Mouse (Mus musculus): ENCODE measurements around the gene Olfr694. TPM values are rescaled to one million over a fixed set of nuclear protein-coding genes. Genes with fewer than 3 reads are reported as not detected.

The Olfr694 gene
- polyA plus RNA-seq, 1 experiment = not detected

GRCm38 (mm10) chr7:106640839-106641238 is 50.8 kb downstream of the Olfr694 start:
- Histone ChIP-seq H3K4me3 (no peak overlapping the region), H3K4me2 (ENCODE audit: low read depth) (no peak overlapping the region), H3ac (ENCODE audit: control insufficient read depth, insufficient read length) (no peak overlapping the region), H3K79me2 (ENCODE audit: control insufficient read depth, insufficient read depth) (no peaks in the 10 kb centered on the region), H3K36me3 (ENCODE audit: control insufficient read depth, insufficient read depth) (no peaks in the 10 kb centered on the region), H3K27me3 (ENCODE audit: control insufficient read depth, insufficient read depth, insufficient read length) (no peaks in the 10 kb centered on the region)
- TF ChIP-seq SRF (IDR thresholded peaks at IDR 0.05; ENCODE audit: control insufficient read depth, insufficient read length, low read depth) = no peak
- no peak for TF ChIP-seq MYOG (IDR thresholded peaks at IDR 0.05; ENCODE audit: control insufficient read depth in 1 of 3, insufficient read depth in 1 of 3, insufficient read length in 2 of 3, low read depth in 2 of 3)
- TF ChIP-seq CEBPB (IDR thresholded peaks at IDR 0.05; ENCODE audit: insufficient read depth, poor library complexity, severe bottlenecking) = no peak
- TF ChIP-seq E2F4 (IDR thresholded peaks at IDR 0.05; ENCODE audit: insufficient read depth) = no peak
- no peak for TF ChIP-seq USF1 (IDR thresholded peaks at IDR 0.05; ENCODE audit: low read depth)
- TF ChIP-seq POLR2AphosphoS2 (IDR thresholded peaks at IDR 0.05; ENCODE audit: insufficient read length, low read depth) = no peak
- TF ChIP-seq MYOD1 (IDR thresholded peaks at IDR 0.05; ENCODE audit: control insufficient read depth in 1 of 3, insufficient read length in 2 of 3, low read depth in 2 of 3) = no peak
- TF ChIP-seq MAX (IDR thresholded peaks at IDR 0.05; ENCODE audit: low read depth) = no peak
- no peak for TF ChIP-seq POLR2A (IDR thresholded peaks at IDR 0.05; ENCODE audit: insufficient read length, low read depth)
- no peak for TF ChIP-seq TCF12 (IDR thresholded peaks at IDR 0.05; ENCODE audit: insufficient read depth, poor library complexity, severe bottlenecking)
- no peak for TF ChIP-seq TCF3 (IDR thresholded peaks at IDR 0.05; ENCODE audit: insufficient read length, low read depth)
- TF ChIP-seq REST (IDR thresholded peaks at IDR 0.05; ENCODE audit: insufficient read depth, insufficient read length) = no peak

- Histone ChIP-seq H3K27me3 (ENCODE audit: control insufficient read depth, insufficient read depth, insufficient read length) (no peaks in the 10 kb centered on the region), H3K4me3 (no peak overlapping the region), H3K36me3 (ENCODE audit: control insufficient read depth, insufficient read depth) (no peaks in the 10 kb centered on the region), H3K4me2 (ENCODE audit: low read depth) (no peak overlapping the region), H3K79me2 (ENCODE audit: control insufficient read depth, insufficient read depth) (no peaks in the 10 kb centered on the region), H3ac (ENCODE audit: control insufficient read depth, insufficient read length) (no peak overlapping the region)
- TF ChIP-seq TCF3 (IDR thresholded peaks at IDR 0.05; ENCODE audit: insufficient read length, low read depth) (no peak), MYOD1 (IDR thresholded peaks at IDR 0.05; ENCODE audit: control insufficient read depth in 1 of 3, insufficient read length in 2 of 3, low read depth in 2 of 3) (no peak), TCF12 (IDR thresholded peaks at IDR 0.05; ENCODE audit: insufficient read depth, poor library complexity, severe bottlenecking) (no peak), REST (IDR thresholded peaks at IDR 0.05; ENCODE audit: insufficient read depth, insufficient read length) (no peak), POLR2AphosphoS2 (IDR thresholded peaks at IDR 0.05; ENCODE audit: insufficient read length, low read depth) (no peak), CEBPB (IDR thresholded peaks at IDR 0.05; ENCODE audit: insufficient read depth, poor library complexity, severe bottlenecking) (no peak), USF1 (IDR thresholded peaks at IDR 0.05; ENCODE audit: low read depth) (no peak), E2F4 (IDR thresholded peaks at IDR 0.05; ENCODE audit: insufficient read depth) (no peak), SRF (IDR thresholded peaks at IDR 0.05; ENCODE audit: control insufficient read depth, insufficient read length, low read depth) (no peak), MYOG (IDR thresholded peaks at IDR 0.05; ENCODE audit: control insufficient read depth in 1 of 3, insufficient read depth in 1 of 3, insufficient read length in 2 of 3, low read depth in 2 of 3) (no peak), POLR2A (IDR thresholded peaks at IDR 0.05; ENCODE audit: insufficient read length, low read depth) (no peak)
Measured at GRCm38 (mm10) chr7:106635560-106635959, 56.1 kb downstream of the Olfr694 start.

Other genes starting within 250 kb of the Olfr694 start
- not detected for gene Olfr693, start 11.2 kb downstream of the Olfr694 start, polyA plus RNA-seq (2012; fragmentation: generic; extraction: Trizol)
- not detected for gene Olfr695, start 24.6 kb upstream of the Olfr694 start, polyA plus RNA-seq (2012; fragmentation: generic; extraction: Trizol)
- gene Olfr697, start 50.6 kb upstream of the Olfr694 start, polyA plus RNA-seq (2012; fragmentation: generic; extraction: Trizol) = not detected
- gene Olfr698, start 63.6 kb upstream of the Olfr694 start, polyA plus RNA-seq (2012; fragmentation: generic; extraction: Trizol) = not detected
- gene Olfr699, start 101.4 kb upstream of the Olfr694 start, polyA plus RNA-seq (2012; fragmentation: generic; extraction: Trizol) = not detected
- gene Olfr700, start 117.0 kb upstream of the Olfr694 start, polyA plus RNA-seq (2012; fragmentation: generic; extraction: Trizol) = not detected
- not detected for gene Olfr701, start 122.3 kb upstream of the Olfr694 start, polyA plus RNA-seq (2012; fragmentation: generic; extraction: Trizol)
- not detected for gene Olfr702, start 142.1 kb upstream of the Olfr694 start, polyA plus RNA-seq (2012; fragmentation: generic; extraction: Trizol)
- not detected for gene Olfr703, start 151.5 kb upstream of the Olfr694 start, polyA plus RNA-seq (2012; fragmentation: generic; extraction: Trizol)
- not detected for gene Olfr704, start 171.4 kb upstream of the Olfr694 start, polyA plus RNA-seq (2012; fragmentation: generic; extraction: Trizol)
- not detected for gene Olfr705, start 185.1 kb upstream of the Olfr694 start, polyA plus RNA-seq (2012; fragmentation: generic; extraction: Trizol)
- not detected for gene Olfr706, start 196.3 kb upstream of the Olfr694 start, polyA plus RNA-seq (2012; fragmentation: generic; extraction: Trizol)
- gene Olfr707, start 209.4 kb upstream of the Olfr694 start, polyA plus RNA-seq (2012; fragmentation: generic; extraction: Trizol) = not detected
- gene Olfr1532-ps1, start 216.2 kb upstream of the Olfr694 start, polyA plus RNA-seq (2012; fragmentation: generic; extraction: Trizol) = not detected
- not detected for gene Olfr709-ps1, start 240.4 kb upstream of the Olfr694 start, polyA plus RNA-seq (2012; fragmentation: generic; extraction: Trizol)